Mouse (Mus musculus) brain, embryonic 14.5 days (tissue): ENCODE data around the gene Pcna.

Source experiments
- CTCF ChIP-seq: fragments of 200-500 bp; IDR thresholded peaks from 2 replicates; pipeline ENCODE4 v1.5.1; 2012; ENCODE audit warnings: inconsistent platforms, mild to moderate bottlenecking, moderate library complexity, borderline replicate concordance; ENCODE audit not compliant: insufficient read depth, insufficient read length; ENCODE audit errors: extremely low read depth
- POLR2A ChIP-seq: fragments of 200-500 bp; IDR thresholded peaks from 2 replicates; pipeline ENCODE4 v1.6.1; 2012; ENCODE audit warnings: mild to moderate bottlenecking, inconsistent platforms, borderline replicate concordance; ENCODE audit not compliant: poor library complexity, insufficient read depth, insufficient read length, severe bottlenecking; ENCODE audit errors: extremely low read depth

DNA sequence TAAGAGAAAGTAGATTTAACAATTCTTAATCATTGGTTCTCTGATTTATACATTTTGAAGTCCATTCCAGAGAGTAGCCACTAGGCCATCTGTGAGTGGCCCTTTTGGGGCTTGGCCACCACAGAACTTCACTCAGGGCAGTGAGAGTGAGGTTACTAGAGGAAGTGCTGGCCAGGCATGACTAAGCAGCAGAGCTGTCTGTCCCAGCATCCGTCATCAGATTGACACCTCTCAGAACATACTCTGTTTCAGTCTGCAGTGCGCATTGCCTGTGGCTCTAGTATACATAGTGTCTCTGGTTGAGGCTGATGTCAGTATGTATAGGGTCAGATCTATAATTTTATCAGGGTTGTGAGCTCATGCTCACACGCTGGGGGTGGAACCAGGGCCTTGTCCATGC, 16.1 kb upstream of the Pcna start:
- TF ChIP-seq CTCF = no peak
- TF ChIP-seq POLR2A = no peak
